Mouse (Mus musculus) heart, postnatal 0 days (tissue): ENCODE measurements around the gene Ero1lb. TPM values are rescaled to one million over a fixed set of nuclear protein-coding genes. Genes with fewer than 3 reads are reported as not detected.

Source experiments
- ATAC-seq: fragments of 200-750 bp; cut with Nextera tagmentation; 2 replicates; pipeline ENCODE4 v1.8.0; 2017; ENCODE audit warnings: low read depth, moderate number of reproducible peaks, moderate library complexity; ENCODE audit not compliant: insufficient read depth
- DNase-seq: peaks from one replicate; pipeline ENCODE4 v3.0.0-alpha.2; 2016; ENCODE audit warnings: low spot score
- H3K27ac ChIP-seq: fragments of 300-500 bp; sonication (generic); 2 replicates; pipeline ENCODE4 v1.5.1; 2014; ENCODE audit warnings: low read depth, mild to moderate bottlenecking
- H3K27me3 ChIP-seq: fragments of 300-500 bp; sonication (generic); 2 replicates; pipeline ENCODE4 v1.6.1; 2014; ENCODE audit warnings: low read length, mixed read lengths; ENCODE audit not compliant: control insufficient read depth, insufficient read depth
- H3K36me3 ChIP-seq: fragments of 300-500 bp; sonication (generic); replicated peaks from 2 replicates; pipeline ENCODE4 v1.6.1; 2014; ENCODE audit warnings: low read length, mixed read lengths; ENCODE audit not compliant: control insufficient read depth, insufficient read depth
- H3K4me1 ChIP-seq: fragments of 300-500 bp; sonication (generic); 2 replicates; pipeline ENCODE4 v1.6.1; 2014; ENCODE audit warnings: antibody characterized with exemption; ENCODE audit not compliant: control insufficient read depth, insufficient read depth
- H3K4me2 ChIP-seq: fragments of 300-500 bp; sonication (generic); 2 replicates; pipeline ENCODE4 v1.6.1; 2014; ENCODE audit warnings: low read depth, mild to moderate bottlenecking, low read length, moderate library complexity
- H3K4me3 ChIP-seq: fragments of 300-500 bp; sonication (generic); 2 replicates; pipeline ENCODE4 v1.5.1; 2014; ENCODE audit warnings: low read depth, low read length
- H3K9ac ChIP-seq: fragments of 300-500 bp; sonication (generic); replicated peaks from 2 replicates; pipeline ENCODE4 v1.6.1; 2014; ENCODE audit warnings: low read depth, low read length, mixed read lengths
- H3K9me3 ChIP-seq: fragments of 300-500 bp; sonication (generic); replicated peaks from 2 replicates; pipeline ENCODE4 v1.6.1; 2016; ENCODE audit warnings: low read length; ENCODE audit not compliant: control insufficient read depth
- CTCF ChIP-seq: IDR thresholded peaks from 2 replicates; pipeline ENCODE4 v1.5.1; 2016; ENCODE audit warnings: antibody characterized with exemption, control low read depth, low read depth
- EP300 ChIP-seq: IDR thresholded peaks from 2 replicates; pipeline ENCODE4 v1.6.1; 2016; ENCODE audit warnings: antibody characterized with exemption, low read depth
- WGBS: fragments of 180-500 bp; shearing (Covaris S2); extraction: QIAGEN DNeasy Blood & Tissue Kit; methylation state at CpG from one replicate; pipeline ENCODE4 v1.1.7; 2014; 5-methylcytosine and 5-hydroxymethylcytosine counted together
- polyA plus RNA-seq: library from polyadenylated mRNA; unstranded; fragments of >200 nt; fragmentation: Nextera tagmentation; extraction: Ambion mirVana; gene quantifications from 2 replicates; pipeline ENCODE4 v1.2.1, GENCODE M21; 2015
- total RNA-seq: library from RNA; depleted of rRNA; stranded (reverse); fragments of >200 nt; gene quantifications from 2 replicates; pipeline ENCODE4 v1.2.3, GENCODE M21; 2014; ENCODE audit warnings: low replicate concordance

The Ero1lb gene
- total and polyA plus RNA-seq, 2 experiments from 2014 or later: 1.4 to 2.4 TPM

GRCm38 (mm10) chr13:12543246-12543645 lies 22.4 kb upstream of the Ero1lb start:
- no peaks in the 10 kb centered on the region for H3K36me3 ChIP-seq
- no peak overlapping the region for H3K27ac ChIP-seq
- ATAC-seq (no peak), DNase-seq (no peak)
- 0 out of 2 replicates have a peak, but pooled peaks cover 9% of the 10 kb centered on the region for H3K27me3 ChIP-seq
- no peaks in the 10 kb centered on the region for H3K9me3 ChIP-seq
- no peak overlapping the region for H3K4me3 ChIP-seq
- H3K9ac ChIP-seq: no peak overlapping the region
- WGBS: 69% methylated on average over 5 of the region's 5 CpGs
- no peak overlapping the region for H3K4me2 ChIP-seq
- peaks cover 11% of the 10 kb centered on the region for H3K4me1 ChIP-seq
- no peak for TF ChIP-seq EP300
- TF ChIP-seq CTCF: no peak

- no peak for DNase-seq
- ATAC-seq: no peak
- 0 out of 2 replicates have a peak, but pooled peaks cover 9% of the 10 kb centered on the region for H3K27me3 ChIP-seq
- H3K9me3 ChIP-seq: no peaks in the 10 kb centered on the region
- no peak overlapping the region for H3K9ac ChIP-seq
- TF ChIP-seq EP300: no peak
- TF ChIP-seq CTCF: no peak
- no peak overlapping the region for H3K4me3 ChIP-seq
- H3K4me2 ChIP-seq: no peak overlapping the region
- H3K27ac ChIP-seq: no peak overlapping the region
- peaks cover 11% of the 10 kb centered on the region for H3K4me1 ChIP-seq
- 77% methylated on average over 8 of the region's 8 CpGs for WGBS
- H3K36me3 ChIP-seq: no peaks in the 10 kb centered on the region
Observed at GRCm38 (mm10) chr13:12543880-12544568, 21.6 kb upstream of the Ero1lb start.

- no peak overlapping the region for H3K4me3 ChIP-seq
- WGBS: 49% methylated on average over 4 of the region's 4 CpGs
Observed at GRCm38 (mm10) chr13:12554211-12554610, 11.5 kb upstream of the Ero1lb start.

GRCm38 (mm10) chr13:12559044-12559443 lies 6.6 kb upstream of the Ero1lb start:
- Histone ChIP-seq H3K27me3 (no peaks in the 10 kb centered on the region; the same call in 1 of the 2 replicates), H3K4me1 (0 out of 2 replicates have a peak, but pooled peaks cover 4% of the 10 kb centered on the region), H3K9ac (no peak overlapping the region), H3K9me3 (no peaks in the 10 kb centered on the region), H3K36me3 (no peaks in the 10 kb centered on the region), H3K4me3 (no peak overlapping the region), H3K4me2 (no peak overlapping the region), H3K27ac (no peak overlapping the region)
- no peak for DNase-seq
- no peak for ATAC-seq
- 72% methylated on average over 3 of the region's 3 CpGs for whole genome bisulfite sequencing
- no peak for TF ChIP-seq EP300
- no peak for TF ChIP-seq CTCF

More at GRCm38 (mm10) chr13:12554211-12554610, 11.5 kb upstream of the Ero1lb start:
- DNase-seq: no peak
- Histone ChIP-seq H3K27me3 (no peaks in the 10 kb centered on the region; the same call in 1 of the 2 replicates), H3K36me3 (no peaks in the 10 kb centered on the region), H3K9me3 (no peaks in the 10 kb centered on the region), H3K9ac (no peak overlapping the region), H3K4me1 (0 out of 2 replicates have a peak, but pooled peaks cover 4% of the 10 kb centered on the region), H3K27ac (no peak overlapping the region), H3K4me2 (no peak overlapping the region)
- TF ChIP-seq CTCF (no peak), EP300 (no peak)
- no peak for ATAC-seq

- WGBS: 74% methylated on average over 6 of the region's 6 CpGs
- 0 out of 2 replicates have a peak, but pooled peaks cover 4% of the 10 kb centered on the region for H3K4me1 ChIP-seq
- TF ChIP-seq EP300 (no peak), CTCF (no peak)
- no peaks in the 10 kb centered on the region for H3K36me3 ChIP-seq
- no peaks in the 10 kb centered on the region for H3K9me3 ChIP-seq
- DNase-seq: no peak
- H3K9ac ChIP-seq: no peak overlapping the region
- H3K4me2 ChIP-seq: no peak overlapping the region
- H3K27me3 ChIP-seq: no peaks in the 10 kb centered on the region
- no peak overlapping the region for H3K27ac ChIP-seq
- no peak for ATAC-seq
- H3K4me3 ChIP-seq: no peak overlapping the region
Observed at GRCm38 (mm10) chr13:12559462-12560120, 6.1 kb upstream of the Ero1lb start.
